In genomic region chr8:4212809-4213209, GRCm38 (mm10) we compare ENCODE assay signal across 1 mouse cellular context.
TF ChIP-seq lines count a peak whose summit lies in the region.

No protein-coding gene starts in this region.

TF ChIP-seq in MEL, 35 proteins besides CTCF, POLR2A, EP300 and RAD21:
- no peak for TF ChIP-seq MYB (IDR thresholded peaks at IDR 0.05; ENCODE audit: low read depth, low read length)
- no peak for TF ChIP-seq HCFC1 (IDR thresholded peaks at IDR 0.05; ENCODE audit: low read depth, low read length)
- TF ChIP-seq ZKSCAN1 (IDR thresholded peaks at IDR 0.05; ENCODE audit: low read depth, low read length): no peak
- no peak for TF ChIP-seq USF2 (IDR thresholded peaks at IDR 0.05; ENCODE audit: borderline replicate concordance in 1 of 2, insufficient read depth in 1 of 2, low read depth in 1 of 2, low read length in 2 of 2)
- TF ChIP-seq KAT2A (conservative IDR thresholded peaks at IDR 0.05; ENCODE audit: low read depth, low read length): no peak
- no peak for TF ChIP-seq CHD1 (IDR thresholded peaks at IDR 0.05; ENCODE audit: low read depth, low read length)
- TF ChIP-seq BHLHE40 (IDR thresholded peaks at IDR 0.05; ENCODE audit: borderline replicate concordance, low read depth, low read length): no peak
- TF ChIP-seq NELFE (IDR thresholded peaks at IDR 0.05; ENCODE audit: low read depth, low read length): no peak
- TF ChIP-seq ZC3H11A (IDR thresholded peaks at IDR 0.05; ENCODE audit: low read depth, low read length): no peak
- TF ChIP-seq E2F4 (IDR thresholded peaks at IDR 0.05; ENCODE audit: borderline replicate concordance, low read depth, low read length): no peak
- no peak for TF ChIP-seq POLR2AphosphoS5 (IDR thresholded peaks at IDR 0.05; ENCODE audit: borderline replicate concordance, low read depth, low read length)
- no peak for TF ChIP-seq USF1 (IDR thresholded peaks at IDR 0.05; ENCODE audit: low read depth, low read length)
- TF ChIP-seq ELF1 (IDR thresholded peaks at IDR 0.05; ENCODE audit: low read depth, low read length): no peak
- no peak for TF ChIP-seq ZNF384 (IDR thresholded peaks at IDR 0.05; ENCODE audit: low read depth, low read length)
- no peak for TF ChIP-seq SIN3A (IDR thresholded peaks at IDR 0.05; ENCODE audit: low read length)
- TF ChIP-seq RCOR1 (IDR thresholded peaks at IDR 0.05; ENCODE audit: low read depth, low read length): no peak
- no peak for TF ChIP-seq SMC3 (IDR thresholded peaks at IDR 0.05; ENCODE audit: low read depth, low read length)
- TF ChIP-seq MAX (IDR thresholded peaks at IDR 0.05; ENCODE audit: low read length): no peak
- no peak for TF ChIP-seq ETS1 (IDR thresholded peaks at IDR 0.05; ENCODE audit: low read depth, low read length)
- TF ChIP-seq MXI1 (IDR thresholded peaks at IDR 0.05; ENCODE audit: low read depth, low read length): no peak
